8 mouse cellular contexts compared by ENCODE assay signal in the genomic region with DNA sequence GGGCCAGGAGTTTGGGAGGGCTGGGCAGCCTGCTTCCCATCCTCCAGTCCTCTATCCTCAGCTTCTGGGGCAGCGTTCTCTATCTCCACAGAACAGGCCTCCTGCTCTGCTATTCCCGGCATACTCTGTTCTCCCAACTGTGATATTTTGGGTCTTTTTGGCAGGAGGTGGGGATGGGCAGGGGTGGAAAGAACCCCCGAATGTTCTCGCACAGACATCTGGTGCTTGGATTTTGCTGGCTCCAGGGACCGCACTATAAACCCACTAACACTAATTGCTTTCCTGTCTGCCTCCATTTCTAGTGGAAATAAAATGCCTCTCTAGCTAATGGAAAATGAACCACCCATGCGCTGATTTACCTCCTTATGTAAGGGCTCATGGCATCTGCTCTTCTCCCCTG. TPM values are rescaled to one million over a fixed set of nuclear protein-coding genes. Genes with fewer than 3 reads are reported as not detected.
DNase-seq lines count a peak whose midpoint lies in the region; ATAC-seq lines count a peak whose summit lies in the region.

No protein-coding gene starts in this region.

- H3K27me3 ChIP-seq in kidney, embryonic 15.5 days: no peaks in the 10 kb centered on the region
- no peaks in the 10 kb centered on the region for H3K27me3 ChIP-seq in kidney, embryonic 14.5 days (ENCODE audit: control insufficient read depth, insufficient read depth, low read length)
- H3K27me3 ChIP-seq in midbrain, embryonic 16.5 days (ENCODE audit: control insufficient read depth, insufficient read depth, low read depth, low read length): no peaks in the 10 kb centered on the region

- H3K4me2 ChIP-seq in kidney, embryonic 15.5 days: no peak overlapping the region
- H3K4me2 ChIP-seq in kidney, embryonic 14.5 days (replicated peaks; ENCODE audit: low read depth, low read length): no peak overlapping the region
- H3K4me2 ChIP-seq in midbrain, embryonic 16.5 days (ENCODE audit: low read length): no peak overlapping the region

- no peaks in the 10 kb centered on the region for H3K9me3 ChIP-seq in kidney, embryonic 15.5 days (replicated peaks)
- no peaks in the 10 kb centered on the region for H3K9me3 ChIP-seq in kidney, embryonic 14.5 days (ENCODE audit: control insufficient read depth, low read length)
- no peaks in the 10 kb centered on the region for H3K9me3 ChIP-seq in midbrain, embryonic 16.5 days (replicated peaks; ENCODE audit: control insufficient read depth, low read length, poor library complexity, severe bottlenecking)

- H3K36me3 ChIP-seq in kidney, embryonic 15.5 days: no peaks in the 10 kb centered on the region
- H3K36me3 ChIP-seq in kidney, embryonic 14.5 days (ENCODE audit: control insufficient read depth, insufficient read depth, low read length): no peaks in the 10 kb centered on the region
- H3K36me3 ChIP-seq in midbrain, embryonic 16.5 days (ENCODE audit: control insufficient read depth, insufficient read depth, low read length): no peaks in the 10 kb centered on the region

- no peak overlapping the region for H3K4me3 ChIP-seq in kidney, embryonic 15.5 days (replicated peaks)
- no peak overlapping the region for H3K4me3 ChIP-seq in kidney, embryonic 14.5 days (ENCODE audit: low read length)
- H3K4me3 ChIP-seq in midbrain, embryonic 16.5 days (ENCODE audit: low read depth, low read length): no peak overlapping the region

- H3K9ac ChIP-seq in kidney, embryonic 15.5 days: no peak overlapping the region
- no peak overlapping the region for H3K9ac ChIP-seq in kidney, embryonic 14.5 days (ENCODE audit: low read depth, low read length)
- H3K9ac ChIP-seq in midbrain, embryonic 16.5 days (ENCODE audit: low read depth, low read length): no peak overlapping the region

- peaks cover 34% of the 10 kb centered on the region for H3K4me1 ChIP-seq in kidney, embryonic 15.5 days
- peaks cover 12% of the 10 kb centered on the region; the same call in 1 of the 2 replicates for H3K4me1 ChIP-seq in kidney, embryonic 14.5 days (ENCODE audit: control insufficient read depth, insufficient read depth, low read length)
- peaks cover 28% of the 10 kb centered on the region for H3K4me1 ChIP-seq in midbrain, embryonic 16.5 days (ENCODE audit: control insufficient read depth, insufficient read depth, low read length)

- DNase-seq in layer of hippocampus, adult 9-11 months: peak; percentile 94
- no peak for DNase-seq in cerebellum, postnatal 14 days
- no peak for DNase-seq in gastrocnemius, postnatal 25 days
- DNase-seq in spleen, postnatal 36 days (ENCODE audit: low spot score in 2 of 2): no peak

- WGBS in kidney, embryonic 15.5 days: 70% methylated on average over 6 of the region's 6 CpGs
- WGBS in kidney, embryonic 14.5 days: 81% methylated on average over 6 of the region's 6 CpGs
- WGBS in midbrain, embryonic 16.5 days: 72% methylated on average over 6 of the region's 6 CpGs

- 0 out of 2 replicates have a peak overlapping the region, but pooled peaks have one; percentile 29 for H3K27ac ChIP-seq in kidney, embryonic 15.5 days
- H3K27ac ChIP-seq in kidney, embryonic 14.5 days (ENCODE audit: low read depth, low read length): no peak overlapping the region
- peak overlapping the region; percentile 15; the same call in 1 of the 2 replicates for H3K27ac ChIP-seq in midbrain, embryonic 16.5 days (ENCODE audit: low read length)

- no peak for ATAC-seq in kidney, embryonic 15.5 days (replicated peaks; ENCODE audit: low FRiP score)
- ATAC-seq in kidney, embryonic 14.5 days (ENCODE audit: low FRiP score, low TSS enrichment): no peak
- 0 out of 2 replicates have a peak, but pooled peaks have one; percentile 25 for ATAC-seq in erythroblast, adult 5-6 weeks (replicated peaks; ENCODE audit: low FRiP score, poor library complexity, severe bottlenecking)
- ATAC-seq in midbrain, embryonic 16.5 days: no peak

RNA-seq across cellular contexts. Expression of gene Tbc1d7, which starts 58.9 kb away (rescaled TPM):
- 51.6 and 54.7 TPM in 2 replicates for polyA plus RNA-seq in kidney, embryonic 15.5 days (2015; fragmentation: Nextera tagmentation; extraction: Ambion mirVana)
- polyA plus RNA-seq in kidney, embryonic 14.5 days (2014; fragmentation: Nextera tagmentation; extraction: Ambion mirVana): 61.1 and 64.8 TPM in 2 replicates
- 6.5 and 10.0 TPM in 2 replicates for total RNA-seq in erythroblast, adult 5-6 weeks (2015; ENCODE audit: low replicate concordance)
- 4.7 and 6.7 TPM in 2 replicates for total RNA-seq in erythroblast, adult 5-6 weeks (2017; ENCODE audit: low replicate concordance)
- 84.0 and 91.8 TPM in 2 replicates for polyA plus RNA-seq in midbrain, embryonic 16.5 days (2015; fragmentation: Nextera tagmentation; extraction: Ambion mirVana)
- 10 to 100 TPM; 21.2 to 25.8 TPM for total RNA-seq in gastrocnemius, postnatal 25 days (2021)
